Mouse (Mus musculus): Measurements from ENCODE around the gene Ghrhr. TPM values are rescaled to one million over a fixed set of nuclear protein-coding genes. Genes with fewer than 3 reads are reported as not detected.

Ghrhr gene
- polyA plus RNA-seq, 1 experiment from 2014 or later: 0.46 TPM

DNA sequence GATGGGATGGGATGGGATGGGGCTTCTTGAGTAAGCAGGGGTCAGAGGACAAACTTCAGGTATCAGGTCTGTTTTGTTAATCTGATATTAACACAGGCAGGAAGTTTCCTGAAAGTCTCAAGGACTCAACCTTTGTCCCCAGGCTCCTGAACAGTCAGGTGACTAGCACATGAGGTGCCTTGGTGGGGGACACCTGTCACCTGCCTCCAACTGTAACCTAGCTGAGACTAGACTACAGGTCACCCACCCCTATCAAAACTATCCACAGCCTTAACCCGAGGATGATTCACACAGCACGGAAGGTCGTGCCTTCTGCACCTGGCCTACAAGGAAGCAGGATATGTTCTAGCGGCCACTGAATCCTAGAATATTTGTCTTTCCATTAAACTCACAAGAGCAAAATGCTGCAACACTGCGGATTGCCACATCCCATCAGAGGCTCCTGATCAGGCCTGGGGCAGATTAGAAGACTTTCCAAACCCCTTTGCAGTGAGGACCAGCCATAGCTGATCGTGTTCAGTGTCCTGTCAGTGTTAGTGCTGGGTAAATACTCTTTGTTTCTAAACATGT is 25.6 kb upstream of the Ghrhr start:
- Histone ChIP-seq H3K9me3 (ENCODE audit: control insufficient read depth, low read length) (no peaks in the 10 kb centered on the region), H3K9ac (ENCODE audit: low read depth, low read length) (no peak overlapping the region), H3K4me1 (ENCODE audit: control insufficient read depth, insufficient read depth, low read length) (no peaks in the 10 kb centered on the region), H3K27ac (ENCODE audit: low read length) (no peak overlapping the region), H3K4me3 (ENCODE audit: low read length) (no peak overlapping the region), H3K27me3 (replicated peaks; ENCODE audit: control insufficient read depth, insufficient read depth, low read length) (no peaks in the 10 kb centered on the region), H3K36me3 (ENCODE audit: control insufficient read depth, insufficient read depth, low read length) (no peaks in the 10 kb centered on the region), H3K4me2 (ENCODE audit: low read depth, low read length) (no peak overlapping the region)
- peak; percentile 67 for ATAC-seq
- 82% methylated on average over 6 of the region's 6 CpGs for WGBS

DNA sequence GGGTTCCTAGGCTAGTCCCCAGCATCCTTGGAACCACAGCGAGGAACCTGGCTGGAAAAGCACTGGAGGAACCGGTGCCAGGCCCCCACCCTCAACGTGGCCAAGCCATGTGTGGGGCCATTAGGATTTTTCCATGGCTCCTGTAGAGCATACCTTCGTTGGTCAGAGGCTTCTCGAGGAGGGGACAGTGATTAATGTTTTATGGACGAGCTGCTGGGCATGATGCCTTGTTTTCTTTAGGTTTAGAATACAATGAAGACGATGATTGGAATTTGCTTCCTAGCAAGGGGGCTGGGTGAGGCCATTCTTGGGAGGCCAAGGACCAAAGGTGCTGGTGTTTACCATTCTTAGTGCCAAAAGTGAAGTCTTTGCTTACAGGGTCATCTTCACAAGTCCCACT is 24.4 kb upstream of the Ghrhr start:
- Histone ChIP-seq H3K4me3 (ENCODE audit: low read length) (no peak overlapping the region), H3K4me2 (ENCODE audit: low read depth, low read length) (no peak overlapping the region), H3K9ac (ENCODE audit: low read depth, low read length) (no peak overlapping the region), H3K4me1 (ENCODE audit: control insufficient read depth, insufficient read depth, low read length) (no peaks in the 10 kb centered on the region; the same call in 1 of the 2 replicates), H3K36me3 (ENCODE audit: control insufficient read depth, insufficient read depth, low read length) (no peaks in the 10 kb centered on the region), H3K9me3 (ENCODE audit: control insufficient read depth, low read length) (no peaks in the 10 kb centered on the region), H3K27ac (ENCODE audit: low read length) (no peak overlapping the region), H3K27me3 (replicated peaks; ENCODE audit: control insufficient read depth, insufficient read depth, low read length) (no peaks in the 10 kb centered on the region)
- ATAC-seq: no peak
- 64% methylated on average over 7 of the region's 7 CpGs for WGBS

GRCm38 (mm10) chr6:55353711-55354445 is 22.2 kb upstream of the Ghrhr start:
- H3K36me3 ChIP-seq (ENCODE audit: control insufficient read depth, insufficient read depth, low read length): no peaks in the 10 kb centered on the region
- no peaks in the 10 kb centered on the region for H3K9me3 ChIP-seq (ENCODE audit: control insufficient read depth, low read length)
- H3K4me2 ChIP-seq (ENCODE audit: low read depth, low read length): no peak overlapping the region
- 78% methylated on average over 12 of the region's 12 CpGs for WGBS
- no peak overlapping the region for H3K9ac ChIP-seq (ENCODE audit: low read depth, low read length)
- H3K27me3 ChIP-seq (replicated peaks; ENCODE audit: control insufficient read depth, insufficient read depth, low read length): no peaks in the 10 kb centered on the region
- H3K4me3 ChIP-seq (ENCODE audit: low read length): no peak overlapping the region
- H3K4me1 ChIP-seq (ENCODE audit: control insufficient read depth, insufficient read depth, low read length): peaks cover 14% of the 10 kb centered on the region
- no peak overlapping the region for H3K27ac ChIP-seq (ENCODE audit: low read length)
- no peak for ATAC-seq

- Histone ChIP-seq H3K27ac (ENCODE audit: low read length) (no peak overlapping the region), H3K27me3 (replicated peaks; ENCODE audit: control insufficient read depth, insufficient read depth, low read length) (no peaks in the 10 kb centered on the region), H3K36me3 (ENCODE audit: control insufficient read depth, insufficient read depth, low read length) (no peaks in the 10 kb centered on the region), H3K4me3 (ENCODE audit: low read length) (no peak overlapping the region), H3K4me2 (ENCODE audit: low read depth, low read length) (no peak overlapping the region), H3K9ac (ENCODE audit: low read depth, low read length) (no peak overlapping the region), H3K4me1 (ENCODE audit: control insufficient read depth, insufficient read depth, low read length) (peaks cover 15% of the 10 kb centered on the region), H3K9me3 (ENCODE audit: control insufficient read depth, low read length) (no peaks in the 10 kb centered on the region)
- WGBS: 70% methylated on average over 4 of the region's 4 CpGs
- peak; percentile 25 for ATAC-seq
Observed at GRCm38 (mm10) chr6:55354456-55355117, 21.5 kb upstream of the Ghrhr start.

DNA sequence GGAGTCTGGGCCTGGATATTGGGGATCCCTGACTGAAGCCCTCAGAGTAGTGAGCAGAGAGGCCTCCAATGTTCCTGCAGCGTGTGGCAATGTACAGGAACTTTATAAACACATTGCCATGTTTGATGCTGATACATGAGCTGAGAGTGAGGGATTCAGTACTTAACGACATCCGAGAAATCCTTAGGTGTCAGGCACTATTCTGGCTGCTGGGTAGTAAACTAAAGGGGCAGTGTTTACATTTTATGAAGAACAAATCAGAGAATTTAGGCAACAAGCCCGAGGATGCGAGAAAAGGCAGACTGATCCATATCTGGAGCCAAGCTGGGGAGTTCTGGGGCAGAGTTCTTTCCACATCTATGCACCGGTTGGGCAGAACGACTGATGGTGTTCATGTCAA is 20.5 kb upstream of the Ghrhr start:
- H3K27ac ChIP-seq (ENCODE audit: low read length): no peak overlapping the region
- no peaks in the 10 kb centered on the region for H3K9me3 ChIP-seq (ENCODE audit: control insufficient read depth, low read length)
- H3K4me1 ChIP-seq (ENCODE audit: control insufficient read depth, insufficient read depth, low read length): peaks cover 16% of the 10 kb centered on the region
- no peak overlapping the region for H3K4me2 ChIP-seq (ENCODE audit: low read depth, low read length)
- H3K4me3 ChIP-seq (ENCODE audit: low read length): no peak overlapping the region
- H3K9ac ChIP-seq (ENCODE audit: low read depth, low read length): no peak overlapping the region
- no peaks in the 10 kb centered on the region for H3K27me3 ChIP-seq (replicated peaks; ENCODE audit: control insufficient read depth, insufficient read depth, low read length)
- no peak for ATAC-seq
- 50% methylated on average over 7 of the region's 7 CpGs for WGBS
- no peaks in the 10 kb centered on the region for H3K36me3 ChIP-seq (ENCODE audit: control insufficient read depth, insufficient read depth, low read length)

- Histone ChIP-seq H3K4me2 (ENCODE audit: low read depth, low read length) (no peak overlapping the region), H3K4me3 (ENCODE audit: low read length) (no peak overlapping the region), H3K4me1 (ENCODE audit: control insufficient read depth, insufficient read depth, low read length) (peaks cover 16% of the 10 kb centered on the region), H3K27ac (ENCODE audit: low read length) (no peak overlapping the region), H3K27me3 (replicated peaks; ENCODE audit: control insufficient read depth, insufficient read depth, low read length) (no peaks in the 10 kb centered on the region), H3K9me3 (ENCODE audit: control insufficient read depth, low read length) (no peaks in the 10 kb centered on the region), H3K9ac (ENCODE audit: low read depth, low read length) (no peak overlapping the region), H3K36me3 (ENCODE audit: control insufficient read depth, insufficient read depth, low read length) (no peaks in the 10 kb centered on the region)
- ATAC-seq: peak; percentile 21
- 27% methylated on average over 5 of the region's 5 CpGs for WGBS
Observed at GRCm38 (mm10) chr6:55356017-55356703, 19.9 kb upstream of the Ghrhr start.

- H3K9me3 ChIP-seq (ENCODE audit: control insufficient read depth, low read length): no peaks in the 10 kb centered on the region
- WGBS: 56% methylated on average over 5 of the region's 5 CpGs
- H3K4me2 ChIP-seq (ENCODE audit: low read depth, low read length): no peak overlapping the region
- no peaks in the 10 kb centered on the region for H3K36me3 ChIP-seq (ENCODE audit: control insufficient read depth, insufficient read depth, low read length)
- peak; percentile 46 for ATAC-seq
- no peak overlapping the region for H3K4me3 ChIP-seq (ENCODE audit: low read length)
- peak overlapping the region; percentile 81 for H3K27ac ChIP-seq (ENCODE audit: low read length)
- peaks cover 16% of the 10 kb centered on the region for H3K4me1 ChIP-seq (ENCODE audit: control insufficient read depth, insufficient read depth, low read length)
- H3K9ac ChIP-seq (ENCODE audit: low read depth, low read length): no peak overlapping the region
- H3K27me3 ChIP-seq (replicated peaks; ENCODE audit: control insufficient read depth, insufficient read depth, low read length): no peaks in the 10 kb centered on the region
Observed at GRCm38 (mm10) chr6:55356976-55357635, 19.0 kb upstream of the Ghrhr start.

GRCm38 (mm10) chr6:55357636-55358031 is 18.5 kb upstream of the Ghrhr start:
- peak overlapping the region; percentile 81 for H3K27ac ChIP-seq (ENCODE audit: low read length)
- no peaks in the 10 kb centered on the region for H3K27me3 ChIP-seq (replicated peaks; ENCODE audit: control insufficient read depth, insufficient read depth, low read length)
- no peak overlapping the region for H3K4me3 ChIP-seq (ENCODE audit: low read length)
- no peak overlapping the region for H3K4me2 ChIP-seq (ENCODE audit: low read depth, low read length)
- 24% methylated on average over 6 of the region's 6 CpGs for WGBS
- ATAC-seq: peak; percentile 90
- no peak overlapping the region for H3K9ac ChIP-seq (ENCODE audit: low read depth, low read length)
- H3K4me1 ChIP-seq (ENCODE audit: control insufficient read depth, insufficient read depth, low read length): peaks cover 16% of the 10 kb centered on the region
- H3K36me3 ChIP-seq (ENCODE audit: control insufficient read depth, insufficient read depth, low read length): no peaks in the 10 kb centered on the region
- no peaks in the 10 kb centered on the region for H3K9me3 ChIP-seq (ENCODE audit: control insufficient read depth, low read length)

- 23% methylated on average over 2 of the region's 2 CpGs for WGBS
- H3K4me3 ChIP-seq (ENCODE audit: low read length): no peak overlapping the region
- H3K9me3 ChIP-seq (ENCODE audit: control insufficient read depth, low read length): no peaks in the 10 kb centered on the region
- ATAC-seq: no peak
- no peaks in the 10 kb centered on the region for H3K27me3 ChIP-seq (replicated peaks; ENCODE audit: control insufficient read depth, insufficient read depth, low read length)
- no peak overlapping the region for H3K4me2 ChIP-seq (ENCODE audit: low read depth, low read length)
- H3K9ac ChIP-seq (ENCODE audit: low read depth, low read length): no peak overlapping the region
- H3K36me3 ChIP-seq (ENCODE audit: control insufficient read depth, insufficient read depth, low read length): no peaks in the 10 kb centered on the region
- peaks cover 16% of the 10 kb centered on the region for H3K4me1 ChIP-seq (ENCODE audit: control insufficient read depth, insufficient read depth, low read length)
- H3K27ac ChIP-seq (ENCODE audit: low read length): no peak overlapping the region
Observed at GRCm38 (mm10) chr6:55358731-55359143, 17.4 kb upstream of the Ghrhr start.
